Mouse (Mus musculus) neutrophil, adult 5-6 weeks (primary cell): ENCODE results near the gene Rcc1l. TPM values are rescaled to one million over a fixed set of nuclear protein-coding genes. Genes with fewer than 3 reads are reported as not detected.
A peak's percentile ranks its signal among the peaks of the same experiment; 100 is the strongest.

Experiments used
- ATAC-seq: fragments of 151-379, 151-347 bp; 2 replicates; pipeline ENCODE4 v1.8.0; 2017; ENCODE audit warnings: mild to moderate bottlenecking, moderate TSS enrichment; ENCODE audit not compliant: insufficient number of reproducible peaks, poor library complexity, low FRiP score, severe bottlenecking; ENCODE audit errors: extremely low read depth
- total RNA-seq: library from RNA; stranded (forward); fragments of 200-1000 nt; gene quantifications from 2 replicates; pipeline ENCODE4 v1.2.3, GENCODE M21; 2017

The Rcc1l gene
- total RNA-seq, 1 experiment from 2014 or later, result 7.8 TPM

DNA sequence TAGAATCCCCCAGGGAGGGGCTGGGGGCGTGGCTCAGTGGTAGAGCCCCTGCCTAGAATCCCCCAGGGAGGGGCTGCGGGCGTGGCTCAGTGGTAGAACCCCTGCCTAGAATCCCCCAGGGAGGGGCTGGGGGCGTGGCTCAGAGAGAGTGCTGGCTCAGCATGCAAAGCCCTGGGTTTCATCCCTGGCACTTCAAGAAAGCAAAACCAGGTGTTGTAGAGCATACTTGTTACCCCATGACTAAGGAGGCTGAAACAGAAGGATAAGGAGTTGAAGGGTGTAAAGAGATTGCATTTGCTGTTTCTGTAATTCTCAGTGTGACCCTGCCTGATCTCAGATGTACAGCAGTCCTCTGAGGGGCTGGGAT, 54.7 kb downstream of the Rcc1l start:
- ATAC-seq, result no peak

DNA sequence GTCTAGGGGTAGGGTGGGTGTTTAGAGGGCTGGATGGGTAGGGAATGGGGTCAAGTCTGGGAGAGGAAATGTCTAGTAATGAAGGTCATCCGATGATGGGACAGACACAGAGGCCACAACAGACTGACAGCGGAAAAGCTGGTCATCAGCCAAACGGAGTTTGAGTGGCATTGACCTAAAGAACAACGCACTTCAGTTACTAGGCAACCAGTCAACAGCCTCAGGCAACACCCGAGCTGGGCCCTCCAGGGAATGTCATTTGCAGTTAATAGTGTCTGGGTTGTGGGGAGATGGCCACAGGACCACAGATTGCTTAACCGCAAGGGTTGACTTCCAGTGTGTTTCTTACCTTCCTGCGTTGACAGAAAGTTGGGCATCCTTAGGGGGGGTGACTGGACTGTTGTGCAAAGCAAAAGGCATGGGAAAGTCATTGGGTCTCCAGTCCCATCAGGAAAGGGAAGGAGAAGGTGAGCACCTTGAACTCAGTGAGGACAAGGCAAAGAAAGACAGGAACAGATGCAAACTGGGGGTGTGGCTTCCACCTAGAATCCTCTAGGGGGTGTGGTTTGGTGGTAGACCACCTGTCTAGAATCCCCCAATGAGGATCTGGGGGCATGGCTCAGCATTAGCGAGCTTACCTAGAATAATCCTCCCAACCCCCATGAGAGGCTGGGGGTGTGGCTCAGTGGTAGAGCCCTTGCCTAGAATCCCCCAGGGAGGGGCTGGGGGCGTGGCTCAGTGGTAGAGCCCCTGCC, 55.3 kb downstream of the Rcc1l start:
- no peak for ATAC-seq

- ATAC-seq, result no peak
These were observed 56.4 kb downstream of the Rcc1l start for GRCm38 (mm10) chr5:134120135-134120534.

GRCm38 (mm10) chr5:134119481-134120120, 57.0 kb downstream of the Rcc1l start:
- no peak for ATAC-seq

- no peak for ATAC-seq
These were observed 57.7 kb downstream of the Rcc1l start for GRCm38 (mm10) chr5:134118798-134119407.

GRCm38 (mm10) chr5:134115639-134116259, 60.8 kb downstream of the Rcc1l start:
- no peak for ATAC-seq

DNA sequence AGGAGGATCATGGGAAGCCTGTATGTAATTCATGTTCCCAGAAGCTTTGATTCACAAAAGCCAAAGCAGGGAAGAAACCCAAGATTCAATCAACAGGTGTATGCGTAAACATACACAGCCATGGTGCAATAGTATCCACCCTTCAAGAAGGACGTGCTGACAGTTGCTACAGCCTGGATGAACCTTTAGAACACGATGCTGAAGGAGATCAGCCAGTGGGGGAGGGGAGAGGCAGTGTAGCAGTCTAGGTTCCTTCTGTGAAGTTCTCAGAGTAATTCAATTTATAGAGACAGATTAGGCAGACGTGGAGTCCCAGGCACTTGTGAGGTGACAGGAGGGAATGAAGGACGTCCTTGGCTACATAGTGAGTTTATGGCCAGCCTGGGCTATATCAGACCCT, 61.6 kb downstream of the Rcc1l start:
- ATAC-seq, result no peak

DNA sequence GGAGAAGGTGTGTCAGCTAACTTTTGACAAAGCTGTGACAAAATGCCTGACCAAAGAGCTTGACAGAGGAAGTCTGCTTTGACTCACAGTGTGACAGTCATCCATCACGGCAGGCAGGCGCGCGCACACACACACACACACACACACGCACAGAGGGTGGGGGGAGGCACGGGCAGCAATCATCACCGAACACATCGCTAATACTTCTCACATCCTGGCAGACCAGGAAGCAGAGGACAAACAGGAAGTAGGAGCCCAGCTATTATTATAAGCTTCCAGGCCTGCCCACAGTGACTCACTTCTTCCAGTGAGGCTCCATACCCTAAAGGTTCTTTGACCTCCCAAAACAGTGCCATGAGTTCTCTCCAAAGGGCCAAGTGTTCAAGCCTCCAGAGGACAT, 70.7 kb downstream of the Rcc1l start:
- ATAC-seq, result no peak

DNA sequence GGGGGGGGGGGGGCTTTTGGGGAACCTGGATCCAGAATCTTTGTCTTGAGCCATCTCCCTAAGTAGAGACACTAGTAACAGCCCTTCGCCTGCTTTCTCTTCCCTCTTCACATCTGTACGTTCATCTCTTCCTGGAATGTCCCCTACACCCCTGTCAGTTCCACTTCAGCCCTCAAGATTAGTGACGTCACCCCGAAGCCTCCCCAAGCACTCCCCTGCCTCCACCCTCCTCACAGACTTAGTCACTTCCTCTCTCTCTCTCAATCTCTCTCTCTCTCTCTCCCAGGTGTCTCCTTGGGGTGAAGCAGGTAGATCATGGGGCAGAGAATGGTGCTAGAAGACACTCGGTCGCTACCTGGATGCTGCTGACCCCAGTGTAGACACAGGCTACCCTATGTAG, 73.9 kb downstream of the Rcc1l start:
- ATAC-seq, result no peak; the same call in 1 of the 2 replicates

GRCm38 (mm10) chr5:134101883-134102282, 74.7 kb downstream of the Rcc1l start:
- no peak for ATAC-seq

DNA sequence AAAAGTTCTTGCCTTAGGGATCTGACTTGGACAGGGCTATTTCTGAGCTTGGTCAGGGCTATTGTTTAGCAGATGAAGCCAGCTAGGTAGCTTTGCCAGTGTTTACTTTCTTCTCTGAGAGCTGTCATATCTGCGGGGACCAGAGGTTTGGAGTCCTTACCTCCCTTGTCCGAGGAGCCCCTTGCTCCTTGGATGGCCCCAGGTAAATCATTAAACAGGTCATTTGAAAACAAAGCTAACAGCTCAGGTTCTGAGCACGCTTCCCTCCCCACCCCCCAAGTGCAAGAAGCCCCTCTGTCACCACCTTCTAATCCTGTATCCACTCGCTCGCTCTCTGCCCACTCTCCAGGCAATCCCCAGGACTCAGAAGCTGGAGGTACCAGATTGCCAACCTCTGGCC, 75.3 kb downstream of the Rcc1l start:
- no peak for ATAC-seq

DNA sequence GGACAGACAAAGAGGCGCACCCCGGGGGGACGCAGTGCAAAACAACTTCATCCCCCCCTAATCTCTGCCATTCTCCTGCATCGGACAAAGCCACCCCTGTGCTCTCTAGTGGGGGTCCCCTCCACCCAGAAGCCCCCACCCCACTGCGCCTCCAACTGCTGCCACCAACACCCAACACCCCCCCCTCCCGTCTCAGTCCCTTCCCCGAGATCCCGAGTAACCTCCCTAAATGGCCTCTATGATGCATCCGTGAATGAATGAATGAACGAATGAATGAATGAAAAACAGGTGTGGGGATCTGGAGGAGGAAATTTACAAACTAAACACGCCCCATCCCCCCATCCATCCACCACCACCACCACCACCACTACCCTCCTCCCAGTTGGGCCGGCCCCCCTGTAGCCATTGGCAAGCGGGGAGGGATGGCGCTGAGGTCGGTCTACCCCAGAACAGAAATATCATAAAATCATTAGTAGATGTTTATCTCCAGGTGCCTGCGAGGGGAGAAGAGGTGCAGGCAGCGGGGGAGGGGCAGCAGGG, 76.3 kb downstream of the Rcc1l start:
- no peak for ATAC-seq

- peak; percentile 56 for ATAC-seq
These were observed 76.9 kb downstream of the Rcc1l start, which contains the start of gene Castor2 for GRCm38 (mm10) chr5:134099496-134100211. Gene Castor2, plus strand, starts transcription at chr5:134099711.

- no peak for ATAC-seq
These were observed 77.6 kb downstream of the Rcc1l start for GRCm38 (mm10) chr5:134098976-134099375.

GRCm38 (mm10) chr5:134098341-134098902, 78.2 kb downstream of the Rcc1l start:
- no peak for ATAC-seq
